Mouse (Mus musculus): ENCODE results near the gene Reln.

GRCm38 (mm10) chr5:22266489-22267301 lies 77.8 kb downstream of the Reln start:
- TF ChIP-seq POLR2A (IDR thresholded peaks at IDR 0.05; ENCODE audit: extremely low read depth, insufficient read depth, low read length) (no peak), CTCF (IDR thresholded peaks at IDR 0.05; ENCODE audit: extremely low read depth, insufficient read depth, low read length) (no peak)
